Mouse (Mus musculus): ENCODE data around the gene Tigit. TPM values are rescaled to one million over a fixed set of nuclear protein-coding genes. Genes with fewer than 3 reads are reported as not detected.

Gene Tigit
- polyA plus RNA-seq, 1 experiment from 2014 or later, result not detected

GRCm38 (mm10) chr16:43661576-43661975 is 2.4 kb downstream of the Tigit start:
- 92% methylated on average over 5 of the region's 5 CpGs for WGBS
- Histone ChIP-seq H3K9ac (no peak overlapping the region), H3K4me1 (no peaks in the 10 kb centered on the region), H3K27ac (no peak overlapping the region), H3K4me3 (no peak overlapping the region), H3K9me3 (replicated peaks) (no peaks in the 10 kb centered on the region), H3K36me3 (ENCODE audit: poor library complexity, severe bottlenecking) (no peaks in the 10 kb centered on the region), H3K27me3 (no peaks in the 10 kb centered on the region), H3K4me2 (no peak overlapping the region)
- no peak for ATAC-seq

GRCm38 (mm10) chr16:43655183-43655787 is 8.7 kb downstream of the Tigit start:
- no peaks in the 10 kb centered on the region for H3K36me3 ChIP-seq (ENCODE audit: poor library complexity, severe bottlenecking)
- ATAC-seq, result no peak
- 92% methylated on average over 6 of the region's 6 CpGs for WGBS

GRCm38 (mm10) chr16:43654269-43654668 is 9.7 kb downstream of the Tigit start:
- ATAC-seq, result no peak
- no peak overlapping the region for H3K9ac ChIP-seq
- H3K4me1 ChIP-seq, result no peaks in the 10 kb centered on the region
- no peaks in the 10 kb centered on the region for H3K27me3 ChIP-seq
- whole genome bisulfite sequencing, result 91% methylated on average over 3 of the region's 3 CpGs
- H3K4me3 ChIP-seq, result no peak overlapping the region
- H3K27ac ChIP-seq, result no peak overlapping the region
- H3K36me3 ChIP-seq (ENCODE audit: poor library complexity, severe bottlenecking), result no peaks in the 10 kb centered on the region
- H3K4me2 ChIP-seq, result no peak overlapping the region
- H3K9me3 ChIP-seq (replicated peaks), result no peaks in the 10 kb centered on the region

More at GRCm38 (mm10) chr16:43655183-43655787, 8.7 kb downstream of the Tigit start:
- H3K4me1 ChIP-seq, result no peaks in the 10 kb centered on the region
- H3K4me2 ChIP-seq, result no peak overlapping the region
- no peak overlapping the region for H3K4me3 ChIP-seq
- no peaks in the 10 kb centered on the region for H3K9me3 ChIP-seq (replicated peaks)
- no peak overlapping the region for H3K27ac ChIP-seq
- no peak overlapping the region for H3K9ac ChIP-seq
- H3K27me3 ChIP-seq, result no peaks in the 10 kb centered on the region

- WGBS, result 93% methylated on average over 2 of the region's 2 CpGs
- Histone ChIP-seq H3K9me3 (replicated peaks) (no peaks in the 10 kb centered on the region), H3K27ac (no peak overlapping the region), H3K36me3 (ENCODE audit: poor library complexity, severe bottlenecking) (no peaks in the 10 kb centered on the region), H3K4me3 (no peak overlapping the region), H3K9ac (no peak overlapping the region), H3K4me2 (no peak overlapping the region), H3K27me3 (no peaks in the 10 kb centered on the region), H3K4me1 (no peaks in the 10 kb centered on the region)
- no peak for ATAC-seq
Measured at GRCm38 (mm10) chr16:43653288-43653687, 10.7 kb downstream of the Tigit start.

- Histone ChIP-seq H3K4me3 (no peak overlapping the region), H3K36me3 (ENCODE audit: poor library complexity, severe bottlenecking) (no peaks in the 10 kb centered on the region), H3K9me3 (replicated peaks) (no peaks in the 10 kb centered on the region), H3K4me2 (no peak overlapping the region), H3K4me1 (no peaks in the 10 kb centered on the region), H3K9ac (no peak overlapping the region), H3K27me3 (no peaks in the 10 kb centered on the region), H3K27ac (no peak overlapping the region)
- no peak for ATAC-seq
- WGBS, result 93% methylated on average over 3 of the region's 3 CpGs
Measured at GRCm38 (mm10) chr16:43650355-43651080, 13.4 kb downstream of the Tigit start.

- Histone ChIP-seq H3K4me2 (no peak overlapping the region), H3K9me3 (replicated peaks) (no peaks in the 10 kb centered on the region), H3K36me3 (ENCODE audit: poor library complexity, severe bottlenecking) (peaks cover 2% of the 10 kb centered on the region; the same call in 1 of the 2 replicates), H3K27me3 (no peaks in the 10 kb centered on the region), H3K9ac (no peak overlapping the region), H3K4me3 (no peak overlapping the region), H3K27ac (no peak overlapping the region), H3K4me1 (no peaks in the 10 kb centered on the region)
- WGBS, result 85% methylated on average over 1 of the region's 1 CpGs
- no peak for ATAC-seq
Measured at GRCm38 (mm10) chr16:43647641-43648040, 16.3 kb downstream of the Tigit start.

GRCm38 (mm10) chr16:43646943-43647342 is 17.0 kb downstream of the Tigit start:
- Histone ChIP-seq H3K36me3 (ENCODE audit: poor library complexity, severe bottlenecking) (peaks cover 5% of the 10 kb centered on the region; the same call in 1 of the 2 replicates), H3K9ac (no peak overlapping the region), H3K27ac (no peak overlapping the region), H3K4me2 (no peak overlapping the region), H3K27me3 (no peaks in the 10 kb centered on the region), H3K9me3 (replicated peaks) (no peaks in the 10 kb centered on the region), H3K4me3 (no peak overlapping the region), H3K4me1 (no peaks in the 10 kb centered on the region)
- ATAC-seq, result no peak
- 96% methylated on average over 3 of the region's 3 CpGs for WGBS

- Histone ChIP-seq H3K36me3 (ENCODE audit: poor library complexity, severe bottlenecking) (peaks cover 14% of the 10 kb centered on the region; the same call in 1 of the 2 replicates), H3K4me2 (no peak overlapping the region), H3K27ac (no peak overlapping the region), H3K4me1 (no peaks in the 10 kb centered on the region), H3K9ac (no peak overlapping the region), H3K27me3 (no peaks in the 10 kb centered on the region), H3K9me3 (replicated peaks) (no peaks in the 10 kb centered on the region), H3K4me3 (no peak overlapping the region)
- ATAC-seq, result no peak
- WGBS, result 80% methylated on average over 4 of the region's 4 CpGs
Measured at GRCm38 (mm10) chr16:43645879-43646278, 18.1 kb downstream of the Tigit start.

- peaks cover 33% of the 10 kb centered on the region for H3K36me3 ChIP-seq (ENCODE audit: poor library complexity, severe bottlenecking)
- no peak overlapping the region for H3K4me2 ChIP-seq
- no peak overlapping the region for H3K27ac ChIP-seq
- H3K9ac ChIP-seq, result no peak overlapping the region
- ATAC-seq, result no peak
- H3K4me3 ChIP-seq, result no peak overlapping the region
- WGBS, result 91% methylated on average over 8 of the region's 8 CpGs
- no peaks in the 10 kb centered on the region for H3K27me3 ChIP-seq
- no peaks in the 10 kb centered on the region for H3K4me1 ChIP-seq
- no peaks in the 10 kb centered on the region for H3K9me3 ChIP-seq (replicated peaks)
Measured at GRCm38 (mm10) chr16:43641230-43641629, 22.7 kb downstream of the Tigit start.

- H3K9ac ChIP-seq, result no peak overlapping the region
- no peak overlapping the region for H3K4me2 ChIP-seq
- no peak overlapping the region for H3K4me3 ChIP-seq
- peaks cover 52% of the 10 kb centered on the region for H3K36me3 ChIP-seq (ENCODE audit: poor library complexity, severe bottlenecking)
- H3K4me1 ChIP-seq, result no peaks in the 10 kb centered on the region
- peak; percentile 51; the same call in 1 of the 2 replicates for ATAC-seq
- no peaks in the 10 kb centered on the region for H3K27me3 ChIP-seq
- no peaks in the 10 kb centered on the region for H3K9me3 ChIP-seq (replicated peaks)
- 85% methylated on average over 21 of the region's 21 CpGs for WGBS
- H3K27ac ChIP-seq, result no peak overlapping the region
Measured at GRCm38 (mm10) chr16:43638406-43639049, 25.4 kb downstream of the Tigit start.

GRCm38 (mm10) chr16:43637241-43637640 is 26.7 kb downstream of the Tigit start:
- WGBS, result 92% methylated on average over 8 of the region's 8 CpGs
- H3K9ac ChIP-seq, result no peak overlapping the region
- no peak overlapping the region for H3K4me3 ChIP-seq
- H3K9me3 ChIP-seq (replicated peaks), result no peaks in the 10 kb centered on the region
- H3K4me2 ChIP-seq, result no peak overlapping the region
- no peak overlapping the region for H3K27ac ChIP-seq
- peaks cover 60% of the 10 kb centered on the region for H3K36me3 ChIP-seq (ENCODE audit: poor library complexity, severe bottlenecking)
- 0 out of 2 replicates have a peak, but pooled peaks have one; percentile 30 for ATAC-seq
- no peaks in the 10 kb centered on the region for H3K4me1 ChIP-seq
- H3K27me3 ChIP-seq, result no peaks in the 10 kb centered on the region

GRCm38 (mm10) chr16:43634037-43634436 is 29.9 kb downstream of the Tigit start:
- no peaks in the 10 kb centered on the region for H3K27me3 ChIP-seq
- ATAC-seq, result no peak
- WGBS, result 95% methylated on average over 7 of the region's 7 CpGs
- H3K4me3 ChIP-seq, result no peak overlapping the region
- H3K27ac ChIP-seq, result no peak overlapping the region
- no peaks in the 10 kb centered on the region for H3K4me1 ChIP-seq
- H3K4me2 ChIP-seq, result no peak overlapping the region
- no peak overlapping the region for H3K9ac ChIP-seq
- no peaks in the 10 kb centered on the region for H3K9me3 ChIP-seq (replicated peaks)
- H3K36me3 ChIP-seq (ENCODE audit: poor library complexity, severe bottlenecking), result peaks cover 63% of the 10 kb centered on the region

Measured in forebrain, embryonic 13.5 days (tissue).